Mouse (Mus musculus) B cell, adult (primary cell): Measurements from ENCODE around the gene Otof. TPM values are rescaled to one million over a fixed set of nuclear protein-coding genes. Genes with fewer than 3 reads are reported as not detected.

ENCODE experiments used
- total RNA-seq: library from RNA; stranded (reverse); gene quantifications from 4 replicates; pipeline ENCODE4 v1.2.4, GENCODE M21; 2023; ENCODE audit not compliant: inconsistent age

Gene Otof
- not detected in 4 replicates for total RNA-seq

DNA sequence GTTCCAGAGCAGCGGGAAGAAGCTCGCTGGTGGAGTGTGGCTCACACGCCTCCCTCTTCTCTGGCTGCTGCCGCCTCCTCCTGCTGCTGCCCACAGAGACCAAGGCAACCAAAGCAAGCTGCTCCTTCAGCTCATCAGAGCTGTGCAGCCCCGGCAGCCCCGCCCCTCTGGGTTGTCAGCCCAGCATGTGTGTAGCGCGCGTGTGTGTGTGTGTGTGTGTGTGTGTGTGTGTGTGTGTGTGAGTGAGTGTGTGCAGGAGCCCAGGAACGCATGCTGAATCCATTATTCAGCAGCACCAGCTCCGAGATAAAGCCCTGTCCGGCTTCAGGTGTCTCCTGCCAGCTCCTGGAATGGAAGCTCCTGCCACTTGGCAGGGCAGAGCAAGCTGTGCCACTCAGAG lies at the start of gene Otof:
Otof (minus strand) TSS at position 112 of the 400 bp plus-strand sequence.

GRCm38 (mm10) chr5:30465861-30466260 lies 4.1 kb upstream of the Otof start, which contains the start of gene 1700001C02Rik:
Gene 1700001C02Rik, plus strand, starts transcription at chr5:30466047.

Other genes starting within 250 kb of the Otof start
- 12.8 to 22.1 TPM (median 20.1 TPM) in 4 replicates for gene Selenoi, start 229.4 kb downstream of the Otof start, total RNA-seq
- gene Drc1, start 180.5 kb downstream of the Otof start, total RNA-seq = not detected in 4 replicates
- not detected in 4 replicates for gene 1700001C02Rik, start 4.1 kb upstream of the Otof start, total RNA-seq
- gene Cib4, start 83.9 kb upstream of the Otof start, total RNA-seq = not detected in 4 replicates
- gene Kcnk3, start 126.2 kb upstream of the Otof start, total RNA-seq = 0.57 to 1.1 TPM (median 0.88 TPM) in 4 replicates
- 47.8 to 61.4 TPM (median 55.9 TPM) in 4 replicates for gene Slc35f6, start 186.0 kb upstream of the Otof start, total RNA-seq
- 221 to 283 TPM (median 261 TPM) in 4 replicates for gene Cenpa, start 204.8 kb upstream of the Otof start, total RNA-seq
- not detected in 4 replicates for gene Dpysl5, start 249.6 kb upstream of the Otof start, total RNA-seq